Mouse (Mus musculus): ENCODE measurements around the gene Tm6sf1. TPM values are rescaled to one million over a fixed set of nuclear protein-coding genes. Genes with fewer than 3 reads are reported as not detected.

Gene Tm6sf1
- polyA plus RNA-seq, 1 experiment from 2014 or later: 8.3 TPM

GRCm38 (mm10) chr7:81868158-81868557, 9.4 kb downstream of the Tm6sf1 start:
- Histone ChIP-seq H3K27ac (ENCODE audit: low read length) (peak overlapping the region; percentile 52), H3K36me3 (ENCODE audit: control insufficient read depth, insufficient read depth) (no peaks in the 10 kb centered on the region), H3K4me1 (replicated peaks; ENCODE audit: control insufficient read depth, insufficient read depth, low read length) (peaks cover 6% of the 10 kb centered on the region), H3K9me3 (ENCODE audit: control insufficient read depth, low read length) (no peaks in the 10 kb centered on the region), H3K4me3 (replicated peaks; ENCODE audit: low read length) (no peak overlapping the region), H3K9ac (replicated peaks; ENCODE audit: low read depth, low read length) (no peak overlapping the region), H3K27me3 (replicated peaks; ENCODE audit: control insufficient read depth, insufficient read depth, low read length) (no peaks in the 10 kb centered on the region), H3K4me2 (ENCODE audit: low read length) (no peak overlapping the region)
- peak; percentile 92 for ATAC-seq
- 13% methylated on average over 6 of the region's 6 CpGs for WGBS

- ATAC-seq: no peak
Observed at GRCm38 (mm10) chr7:81872493-81873013, 13.8 kb downstream of the Tm6sf1 start.

GRCm38 (mm10) chr7:81873807-81874206, 15.0 kb downstream of the Tm6sf1 start:
- Histone ChIP-seq H3K27ac (ENCODE audit: low read length) (no peak overlapping the region), H3K9ac (replicated peaks; ENCODE audit: low read depth, low read length) (no peak overlapping the region), H3K4me1 (replicated peaks; ENCODE audit: control insufficient read depth, insufficient read depth, low read length) (peaks cover 2% of the 10 kb centered on the region; the same call in 1 of the 2 replicates), H3K9me3 (ENCODE audit: control insufficient read depth, low read length) (no peaks in the 10 kb centered on the region), H3K36me3 (ENCODE audit: control insufficient read depth, insufficient read depth) (no peaks in the 10 kb centered on the region), H3K4me2 (ENCODE audit: low read length) (no peak overlapping the region), H3K4me3 (replicated peaks; ENCODE audit: low read length) (no peak overlapping the region), H3K27me3 (replicated peaks; ENCODE audit: control insufficient read depth, insufficient read depth, low read length) (no peaks in the 10 kb centered on the region)
- no peak for ATAC-seq
- WGBS: 92% methylated on average over 1 of the region's 1 CpGs

More at GRCm38 (mm10) chr7:81872493-81873013, 13.8 kb downstream of the Tm6sf1 start:
- H3K4me3 ChIP-seq (replicated peaks; ENCODE audit: low read length): no peak overlapping the region
- peaks cover 6% of the 10 kb centered on the region for H3K4me1 ChIP-seq (replicated peaks; ENCODE audit: control insufficient read depth, insufficient read depth, low read length)
- H3K4me2 ChIP-seq (ENCODE audit: low read length): no peak overlapping the region
- WGBS: 81% methylated on average over 13 of the region's 13 CpGs
- no peaks in the 10 kb centered on the region for H3K27me3 ChIP-seq (replicated peaks; ENCODE audit: control insufficient read depth, insufficient read depth, low read length)
- H3K27ac ChIP-seq (ENCODE audit: low read length): no peak overlapping the region
- no peak overlapping the region for H3K9ac ChIP-seq (replicated peaks; ENCODE audit: low read depth, low read length)
- H3K9me3 ChIP-seq (ENCODE audit: control insufficient read depth, low read length): no peaks in the 10 kb centered on the region
- no peaks in the 10 kb centered on the region for H3K36me3 ChIP-seq (ENCODE audit: control insufficient read depth, insufficient read depth)

GRCm38 (mm10) chr7:81874636-81875035, 15.8 kb downstream of the Tm6sf1 start:
- 66% methylated on average over 6 of the region's 6 CpGs for WGBS
- Histone ChIP-seq H3K4me2 (ENCODE audit: low read length) (no peak overlapping the region), H3K4me3 (replicated peaks; ENCODE audit: low read length) (no peak overlapping the region), H3K9me3 (ENCODE audit: control insufficient read depth, low read length) (no peaks in the 10 kb centered on the region), H3K4me1 (replicated peaks; ENCODE audit: control insufficient read depth, insufficient read depth, low read length) (no peaks in the 10 kb centered on the region), H3K27ac (ENCODE audit: low read length) (no peak overlapping the region), H3K27me3 (replicated peaks; ENCODE audit: control insufficient read depth, insufficient read depth, low read length) (no peaks in the 10 kb centered on the region), H3K9ac (replicated peaks; ENCODE audit: low read depth, low read length) (no peak overlapping the region), H3K36me3 (ENCODE audit: control insufficient read depth, insufficient read depth) (no peaks in the 10 kb centered on the region)
- 0 out of 2 replicates have a peak, but pooled peaks have one; percentile 32 for ATAC-seq

- no peak overlapping the region for H3K4me2 ChIP-seq (ENCODE audit: low read length)
- H3K4me1 ChIP-seq (replicated peaks; ENCODE audit: control insufficient read depth, insufficient read depth, low read length): no peaks in the 10 kb centered on the region
- no peaks in the 10 kb centered on the region for H3K36me3 ChIP-seq (ENCODE audit: control insufficient read depth, insufficient read depth)
- H3K9ac ChIP-seq (replicated peaks; ENCODE audit: low read depth, low read length): no peak overlapping the region
- no peak for ATAC-seq
- WGBS: 85% methylated on average over 9 of the region's 9 CpGs
- no peaks in the 10 kb centered on the region for H3K9me3 ChIP-seq (ENCODE audit: control insufficient read depth, low read length)
- H3K4me3 ChIP-seq (replicated peaks; ENCODE audit: low read length): no peak overlapping the region
- H3K27ac ChIP-seq (ENCODE audit: low read length): no peak overlapping the region
- no peaks in the 10 kb centered on the region for H3K27me3 ChIP-seq (replicated peaks; ENCODE audit: control insufficient read depth, insufficient read depth, low read length)
Observed at GRCm38 (mm10) chr7:81875372-81875771, 16.6 kb downstream of the Tm6sf1 start.

- ATAC-seq: no peak
- no peaks in the 10 kb centered on the region for H3K4me1 ChIP-seq (replicated peaks; ENCODE audit: control insufficient read depth, insufficient read depth, low read length)
Observed at GRCm38 (mm10) chr7:81880286-81880685, 21.5 kb downstream of the Tm6sf1 start.

GRCm38 (mm10) chr7:81880797-81881196, 22.0 kb downstream of the Tm6sf1 start:
- Histone ChIP-seq H3K36me3 (ENCODE audit: control insufficient read depth, insufficient read depth) (no peaks in the 10 kb centered on the region), H3K27ac (ENCODE audit: low read length) (no peak overlapping the region), H3K4me3 (replicated peaks; ENCODE audit: low read length) (no peak overlapping the region), H3K9ac (replicated peaks; ENCODE audit: low read depth, low read length) (no peak overlapping the region), H3K9me3 (ENCODE audit: control insufficient read depth, low read length) (no peaks in the 10 kb centered on the region), H3K27me3 (replicated peaks; ENCODE audit: control insufficient read depth, insufficient read depth, low read length) (no peaks in the 10 kb centered on the region), H3K4me2 (ENCODE audit: low read length) (no peak overlapping the region), H3K4me1 (replicated peaks; ENCODE audit: control insufficient read depth, insufficient read depth, low read length) (no peaks in the 10 kb centered on the region)
- peak; percentile 34; the same call in 1 of the 2 replicates for ATAC-seq
- 95% methylated on average over 4 of the region's 4 CpGs for WGBS

More at GRCm38 (mm10) chr7:81880286-81880685, 21.5 kb downstream of the Tm6sf1 start:
- Histone ChIP-seq H3K4me2 (ENCODE audit: low read length) (no peak overlapping the region), H3K9me3 (ENCODE audit: control insufficient read depth, low read length) (no peaks in the 10 kb centered on the region), H3K36me3 (ENCODE audit: control insufficient read depth, insufficient read depth) (no peaks in the 10 kb centered on the region), H3K4me3 (replicated peaks; ENCODE audit: low read length) (no peak overlapping the region), H3K9ac (replicated peaks; ENCODE audit: low read depth, low read length) (no peak overlapping the region), H3K27ac (ENCODE audit: low read length) (no peak overlapping the region), H3K27me3 (replicated peaks; ENCODE audit: control insufficient read depth, insufficient read depth, low read length) (no peaks in the 10 kb centered on the region)
- 87% methylated on average over 5 of the region's 5 CpGs for WGBS

GRCm38 (mm10) chr7:81881600-81881999, 22.8 kb downstream of the Tm6sf1 start:
- Histone ChIP-seq H3K27ac (ENCODE audit: low read length) (no peak overlapping the region), H3K36me3 (ENCODE audit: control insufficient read depth, insufficient read depth) (peaks cover 4% of the 10 kb centered on the region; the same call in 1 of the 2 replicates), H3K4me2 (ENCODE audit: low read length) (no peak overlapping the region), H3K9me3 (ENCODE audit: control insufficient read depth, low read length) (no peaks in the 10 kb centered on the region), H3K4me3 (replicated peaks; ENCODE audit: low read length) (no peak overlapping the region), H3K9ac (replicated peaks; ENCODE audit: low read depth, low read length) (no peak overlapping the region), H3K27me3 (replicated peaks; ENCODE audit: control insufficient read depth, insufficient read depth, low read length) (no peaks in the 10 kb centered on the region), H3K4me1 (replicated peaks; ENCODE audit: control insufficient read depth, insufficient read depth, low read length) (no peaks in the 10 kb centered on the region)
- 64% methylated on average over 3 of the region's 3 CpGs for WGBS
- no peak for ATAC-seq

- Histone ChIP-seq H3K36me3 (ENCODE audit: control insufficient read depth, insufficient read depth) (peaks cover 4% of the 10 kb centered on the region), H3K27ac (ENCODE audit: low read length) (no peak overlapping the region), H3K9me3 (ENCODE audit: control insufficient read depth, low read length) (no peaks in the 10 kb centered on the region), H3K4me3 (replicated peaks; ENCODE audit: low read length) (no peak overlapping the region), H3K27me3 (replicated peaks; ENCODE audit: control insufficient read depth, insufficient read depth, low read length) (no peaks in the 10 kb centered on the region), H3K9ac (replicated peaks; ENCODE audit: low read depth, low read length) (no peak overlapping the region), H3K4me1 (replicated peaks; ENCODE audit: control insufficient read depth, insufficient read depth, low read length) (no peaks in the 10 kb centered on the region), H3K4me2 (ENCODE audit: low read length) (no peak overlapping the region)
- 47% methylated on average over 4 of the region's 4 CpGs for WGBS
- no peak for ATAC-seq
Observed at GRCm38 (mm10) chr7:81885128-81885527, 26.3 kb downstream of the Tm6sf1 start.

GRCm38 (mm10) chr7:81899361-81899760, 40.6 kb downstream of the Tm6sf1 start:
- Histone ChIP-seq H3K27ac (ENCODE audit: low read length) (no peak overlapping the region), H3K4me2 (ENCODE audit: low read length) (no peak overlapping the region), H3K27me3 (replicated peaks; ENCODE audit: control insufficient read depth, insufficient read depth, low read length) (no peaks in the 10 kb centered on the region), H3K9ac (replicated peaks; ENCODE audit: low read depth, low read length) (no peak overlapping the region), H3K4me1 (replicated peaks; ENCODE audit: control insufficient read depth, insufficient read depth, low read length) (no peaks in the 10 kb centered on the region), H3K36me3 (ENCODE audit: control insufficient read depth, insufficient read depth) (0 out of 2 replicates have a peak, but pooled peaks cover 2% of the 10 kb centered on the region), H3K9me3 (ENCODE audit: control insufficient read depth, low read length) (no peaks in the 10 kb centered on the region), H3K4me3 (replicated peaks; ENCODE audit: low read length) (no peak overlapping the region)
- no peak for ATAC-seq
- 87% methylated on average over 11 of the region's 11 CpGs for WGBS
